Mouse (Mus musculus): Measurements from ENCODE around the gene Hkdc1. TPM values are rescaled to one million over a fixed set of nuclear protein-coding genes. Genes with fewer than 3 reads are reported as not detected.

Hkdc1 gene
- total RNA-seq, 2 experiments from 2014 or later: not detected

Other genes starting within 250 kb of the Hkdc1 start
- gene Tspan15, start 191.2 kb downstream of the Hkdc1 start, total RNA-seq (2021): 10 to 100 TPM; 21.1 to 22.7 TPM
- gene Tacr2, start 170.1 kb downstream of the Hkdc1 start, total RNA-seq (2021): 10 to 100 TPM; 21.9 to 46.0 TPM
- gene Hk1, start 42.6 kb downstream of the Hkdc1 start, total RNA-seq (2021): 10 to 100 TPM; 25.3 to 25.9 TPM
- gene 4930507D05Rik, start 27.0 kb upstream of the Hkdc1 start, total RNA-seq (2021): under 1 TPM; 0.43 to 0.53 TPM
- 10 to 100 TPM; 28.9 to 34.1 TPM for gene Supv3l1, start 27.2 kb upstream of the Hkdc1 start, total RNA-seq (2021)
- 10 to 100 TPM; 50.6 to 59.9 TPM for gene Vps26a, start 64.3 kb upstream of the Hkdc1 start, total RNA-seq (2021)
- 10 to 100 TPM; 40.5 to 65.4 TPM for gene Srgn, start 105.0 kb upstream of the Hkdc1 start, total RNA-seq (2021)
- gene Kif1bp, start 156.0 kb upstream of the Hkdc1 start, total RNA-seq (2021): 10 to 100 TPM; 54.4 to 56.1 TPM
- gene Ddx21, start 179.8 kb upstream of the Hkdc1 start, total RNA-seq (2021): 10 to 100 TPM; 70.3 to 85.0 TPM
- gene Ddx50, start 228.7 kb upstream of the Hkdc1 start, total RNA-seq (2021): 100 to 1,000 TPM; 121 to 124 TPM

Measured in adrenal gland, postnatal 36 days (tissue).